ENCODE assay signal across 8 mouse cellular contexts in genomic region chr10:6980236-6980635, GRCm38 (mm10).
A peak's percentile ranks its signal among the peaks of the same experiment; 100 is the strongest.
DNase-seq lines count a peak whose midpoint lies in the region; ATAC-seq lines count a peak whose summit lies in the region.
"Had no signal": no experiment of that assay in that cellular context is flagged by ENCODE, and none has a peak within 500 bp of the region (broad histone marks: within the 10 kb centered on the region; RNA-seq: fewer than 3 reads in every experiment).

No protein-coding gene starts in this region.

- no peaks in the 10 kb centered on the region for H3K27me3 ChIP-seq in embryonic facial prominence, embryonic 12.5 days
- H3K27me3 ChIP-seq in hindbrain, embryonic 13.5 days, result no peaks in the 10 kb centered on the region
- no peaks in the 10 kb centered on the region for H3K27me3 ChIP-seq in midbrain, embryonic 16.5 days (ENCODE audit: control insufficient read depth, insufficient read depth, low read depth, low read length)

- 0 out of 2 replicates have a peak overlapping the region, but pooled peaks have one; percentile 14 for H3K4me3 ChIP-seq in embryonic facial prominence, embryonic 12.5 days
- H3K4me3 ChIP-seq in hindbrain, embryonic 13.5 days, result peak overlapping the region; percentile 27
- H3K4me3 ChIP-seq in midbrain, embryonic 16.5 days (ENCODE audit: low read depth, low read length), result peak overlapping the region; percentile 31
- H3K4me3 ChIP-seq: myocyte had no signal

- H3K9me3 ChIP-seq in embryonic facial prominence, embryonic 12.5 days, result no peaks in the 10 kb centered on the region
- no peaks in the 10 kb centered on the region for H3K9me3 ChIP-seq in hindbrain, embryonic 13.5 days
- no peaks in the 10 kb centered on the region for H3K9me3 ChIP-seq in midbrain, embryonic 16.5 days (replicated peaks; ENCODE audit: control insufficient read depth, low read length, poor library complexity, severe bottlenecking)

- WGBS in embryonic facial prominence, embryonic 12.5 days, result 22% methylated on average over 6 of the region's 6 CpGs
- WGBS in hindbrain, embryonic 13.5 days, result 30% methylated on average over 6 of the region's 6 CpGs
- 15% methylated on average over 6 of the region's 6 CpGs for WGBS in midbrain, embryonic 16.5 days

- no peak for ATAC-seq in embryonic facial prominence, embryonic 12.5 days (ENCODE audit: insufficient number of reproducible peaks, insufficient read depth, low FRiP score, low TSS enrichment)
- no peak for ATAC-seq in hindbrain, embryonic 13.5 days (ENCODE audit: low FRiP score)
- peak; percentile 64; the same call in 1 of the 2 replicates for ATAC-seq in midbrain, embryonic 16.5 days

- intact Hi-C loops in left cerebral cortex, postnatal 25 days (cut with DNase I), result loop anchor here (1.0 kb wide), 2 partner anchors 44 to 64 kb away; no protein-coding TSS in a partner anchor
- intact Hi-C loops in left cerebral cortex, postnatal 10 days (cut with DNase I), result no loop called here

- H3K27ac ChIP-seq in embryonic facial prominence, embryonic 12.5 days, result no peak overlapping the region
- H3K27ac ChIP-seq in hindbrain, embryonic 13.5 days, result peak overlapping the region; percentile 13; the same call in 1 of the 2 replicates
- H3K27ac ChIP-seq in midbrain, embryonic 16.5 days (ENCODE audit: low read length), result peak overlapping the region; percentile 6; the same call in 1 of the 2 replicates

- H3K36me3 ChIP-seq in embryonic facial prominence, embryonic 12.5 days, result no peaks in the 10 kb centered on the region
- no peaks in the 10 kb centered on the region for H3K36me3 ChIP-seq in hindbrain, embryonic 13.5 days
- no peaks in the 10 kb centered on the region for H3K36me3 ChIP-seq in midbrain, embryonic 16.5 days (ENCODE audit: control insufficient read depth, insufficient read depth, low read length)

- peak; percentile 21 to 72 for DNase-seq in left cerebral cortex, postnatal 25 days (ENCODE audit: low spot score in 2 of 2)
- DNase-seq in left cerebral cortex, postnatal 10 days (ENCODE audit: extremely low spot score in 1 of 2, low spot score in 2 of 2), result no peak
- no peak for DNase-seq in adrenal gland, adult (ENCODE audit: inconsistent age in 2 of 2, low spot score in 1 of 2)
- no peak for DNase-seq in natural killer cell, adult 2 months (ENCODE audit: low spot score in 2 of 2)

- no peaks in the 10 kb centered on the region for H3K4me1 ChIP-seq in embryonic facial prominence, embryonic 12.5 days
- peaks cover 3% of the 10 kb centered on the region; the same call in 1 of the 2 replicates for H3K4me1 ChIP-seq in hindbrain, embryonic 13.5 days (replicated peaks)
- 0 out of 2 replicates have a peak, but pooled peaks cover 5% of the 10 kb centered on the region for H3K4me1 ChIP-seq in midbrain, embryonic 16.5 days (ENCODE audit: control insufficient read depth, insufficient read depth, low read length)

- H3K4me2 ChIP-seq in embryonic facial prominence, embryonic 12.5 days (replicated peaks), result peak overlapping the region; percentile 37
- H3K4me2 ChIP-seq in hindbrain, embryonic 13.5 days, result peak overlapping the region; percentile 46
- peak overlapping the region; percentile 52 for H3K4me2 ChIP-seq in midbrain, embryonic 16.5 days (ENCODE audit: low read length)

- no peak overlapping the region for H3K9ac ChIP-seq in embryonic facial prominence, embryonic 12.5 days
- H3K9ac ChIP-seq in hindbrain, embryonic 13.5 days, result no peak overlapping the region
- H3K9ac ChIP-seq in midbrain, embryonic 16.5 days (ENCODE audit: low read depth, low read length), result peak overlapping the region; percentile 30

Comparison
In these comparisons a context has a peak if more than half of its experiments do, and no peak if none do; other contexts are left out.
1. DNase-seq: peak in left cerebral cortex, postnatal 25 days (2 of 2); none in left cerebral cortex, postnatal 10 days (0 of 2), adrenal gland, adult (0 of 2) and natural killer cell, adult 2 months (0 of 2).
2. Peak in every context shown above with its lines, with median percentiles within 50 percentile points of each other: H3K4me2 ChIP-seq and H3K4me3 ChIP-seq.